Mouse (Mus musculus): Measurements from ENCODE around the gene Kmt2b. TPM values are rescaled to one million over a fixed set of nuclear protein-coding genes. Genes with fewer than 3 reads are reported as not detected.
A peak's percentile ranks its signal among the peaks of the same experiment; 100 is the strongest.

The Kmt2b gene
- polyA plus RNA-seq, 1 experiment from 2014 or later = 4.2 TPM

GRCm38 (mm10) chr7:30556894-30557536 lies 31.5 kb downstream of the Kmt2b start:
- WGBS = 93% methylated on average over 18 of the region's 18 CpGs

GRCm38 (mm10) chr7:30553810-30554584 lies 34.5 kb downstream of the Kmt2b start:
- no peak for ATAC-seq (replicated peaks; ENCODE audit: extremely low read depth, insufficient read depth, low FRiP score)
- Histone ChIP-seq H3K27me3 (ENCODE audit: control insufficient read depth, insufficient read depth, low read length) (no peaks in the 10 kb centered on the region), H3K4me1 (ENCODE audit: control insufficient read depth, insufficient read depth, low read length) (peaks cover 27% of the 10 kb centered on the region), H3K9ac (ENCODE audit: low read length) (peak overlapping the region; percentile 88), H3K36me3 (ENCODE audit: control insufficient read depth, insufficient read depth) (peaks cover 34% of the 10 kb centered on the region), H3K4me3 (ENCODE audit: low read length) (peak overlapping the region; percentile 68), H3K27ac (ENCODE audit: low read length) (peak overlapping the region; percentile 100), H3K9me3 (replicated peaks; ENCODE audit: control insufficient read depth, low read length) (no peaks in the 10 kb centered on the region), H3K4me2 (ENCODE audit: low read depth, low read length) (peak overlapping the region; percentile 99)
- 81% methylated on average over 22 of the region's 22 CpGs for WGBS

More at GRCm38 (mm10) chr7:30556894-30557536, 31.5 kb downstream of the Kmt2b start:
- peaks cover 33% of the 10 kb centered on the region for H3K36me3 ChIP-seq (ENCODE audit: control insufficient read depth, insufficient read depth)
- no peak overlapping the region for H3K9ac ChIP-seq (ENCODE audit: low read length)
- no peaks in the 10 kb centered on the region for H3K9me3 ChIP-seq (replicated peaks; ENCODE audit: control insufficient read depth, low read length)
- H3K27me3 ChIP-seq (ENCODE audit: control insufficient read depth, insufficient read depth, low read length) = no peaks in the 10 kb centered on the region
- ATAC-seq (replicated peaks; ENCODE audit: extremely low read depth, insufficient read depth, low FRiP score) = no peak
- no peak overlapping the region for H3K4me3 ChIP-seq (ENCODE audit: low read length)
- peaks cover 30% of the 10 kb centered on the region for H3K4me1 ChIP-seq (ENCODE audit: control insufficient read depth, insufficient read depth, low read length)
- H3K4me2 ChIP-seq (ENCODE audit: low read depth, low read length) = no peak overlapping the region
- no peak overlapping the region for H3K27ac ChIP-seq (ENCODE audit: low read length)

- Histone ChIP-seq H3K27me3 (ENCODE audit: control insufficient read depth, insufficient read depth, low read length) (no peaks in the 10 kb centered on the region), H3K27ac (ENCODE audit: low read length) (peak overlapping the region; percentile 100), H3K36me3 (ENCODE audit: control insufficient read depth, insufficient read depth) (peaks cover 39% of the 10 kb centered on the region), H3K9me3 (replicated peaks; ENCODE audit: control insufficient read depth, low read length) (no peaks in the 10 kb centered on the region), H3K4me3 (ENCODE audit: low read length) (peak overlapping the region; percentile 68), H3K9ac (ENCODE audit: low read length) (peak overlapping the region; percentile 88), H3K4me1 (ENCODE audit: control insufficient read depth, insufficient read depth, low read length) (peaks cover 18% of the 10 kb centered on the region), H3K4me2 (ENCODE audit: low read depth, low read length) (peak overlapping the region; percentile 99)
- 3% methylated on average over 23 of the region's 23 CpGs for WGBS
- ATAC-seq (replicated peaks; ENCODE audit: extremely low read depth, insufficient read depth, low FRiP score) = peak; percentile 21; the same call in 1 of the 2 replicates
Measured at GRCm38 (mm10) chr7:30553021-30553589, 35.4 kb downstream of the Kmt2b start.

- Histone ChIP-seq H3K4me2 (ENCODE audit: low read depth, low read length) (peak within 1 kb of the TSS; percentile 99), H3K27ac (ENCODE audit: low read length) (peak within 1 kb of the TSS; percentile 100), H3K9ac (ENCODE audit: low read length) (peak within 1 kb of the TSS; percentile 88), H3K9me3 (replicated peaks; ENCODE audit: control insufficient read depth, low read length) (no peaks in the 10 kb centered on the region), H3K36me3 (ENCODE audit: control insufficient read depth, insufficient read depth) (peaks cover 38% of the 10 kb centered on the region), H3K27me3 (ENCODE audit: control insufficient read depth, insufficient read depth, low read length) (no peaks in the 10 kb centered on the region), H3K4me1 (ENCODE audit: control insufficient read depth, insufficient read depth, low read length) (peaks cover 16% of the 10 kb centered on the region), H3K4me3 (ENCODE audit: low read length) (peak within 1 kb of the TSS; percentile 68)
- ATAC-seq (replicated peaks; ENCODE audit: extremely low read depth, insufficient read depth, low FRiP score) = peak; percentile 94
- WGBS = under 1% methylated on average over 44 of the region's 44 CpGs
Measured at GRCm38 (mm10) chr7:30552102-30553020, 36.2 kb downstream of the Kmt2b start, which contains the start of the genes Hspb6 and Proser3. TSS of gene Hspb6 (plus strand) at chr7:30552178. TSS of gene Proser3 (minus strand) at chr7:30552299.

- H3K9ac ChIP-seq (ENCODE audit: low read length) = peak overlapping the region; percentile 74
- peak overlapping the region; percentile 100 for H3K27ac ChIP-seq (ENCODE audit: low read length)
- peaks cover 31% of the 10 kb centered on the region for H3K36me3 ChIP-seq (ENCODE audit: control insufficient read depth, insufficient read depth)
- H3K4me1 ChIP-seq (ENCODE audit: control insufficient read depth, insufficient read depth, low read length) = peaks cover 16% of the 10 kb centered on the region
- H3K4me3 ChIP-seq (ENCODE audit: low read length) = peak overlapping the region; percentile 68
- peak overlapping the region; percentile 99 for H3K4me2 ChIP-seq (ENCODE audit: low read depth, low read length)
- no peaks in the 10 kb centered on the region for H3K9me3 ChIP-seq (replicated peaks; ENCODE audit: control insufficient read depth, low read length)
- WGBS = 3% methylated on average over 10 of the region's 10 CpGs
- peak; percentile 61 for ATAC-seq (replicated peaks; ENCODE audit: extremely low read depth, insufficient read depth, low FRiP score)
- no peaks in the 10 kb centered on the region for H3K27me3 ChIP-seq (ENCODE audit: control insufficient read depth, insufficient read depth, low read length)
Measured at GRCm38 (mm10) chr7:30551445-30552101, 37.0 kb downstream of the Kmt2b start.

- H3K9me3 ChIP-seq (replicated peaks; ENCODE audit: control insufficient read depth, low read length) = no peaks in the 10 kb centered on the region
- H3K36me3 ChIP-seq (ENCODE audit: control insufficient read depth, insufficient read depth) = peaks cover 28% of the 10 kb centered on the region
- no peak overlapping the region for H3K9ac ChIP-seq (ENCODE audit: low read length)
- 100% methylated on average over 1 of the region's 1 CpGs for WGBS
- H3K4me2 ChIP-seq (ENCODE audit: low read depth, low read length) = no peak overlapping the region
- H3K27ac ChIP-seq (ENCODE audit: low read length) = no peak overlapping the region
- no peak for ATAC-seq (replicated peaks; ENCODE audit: extremely low read depth, insufficient read depth, low FRiP score)
- peaks cover 16% of the 10 kb centered on the region for H3K4me1 ChIP-seq (ENCODE audit: control insufficient read depth, insufficient read depth, low read length)
- no peak overlapping the region for H3K4me3 ChIP-seq (ENCODE audit: low read length)
- no peaks in the 10 kb centered on the region for H3K27me3 ChIP-seq (ENCODE audit: control insufficient read depth, insufficient read depth, low read length)
Measured at GRCm38 (mm10) chr7:30550603-30551002, 37.9 kb downstream of the Kmt2b start.

- no peaks in the 10 kb centered on the region for H3K9me3 ChIP-seq (replicated peaks; ENCODE audit: control insufficient read depth, low read length)
- H3K4me3 ChIP-seq (ENCODE audit: low read length) = no peak overlapping the region
- no peak overlapping the region for H3K4me2 ChIP-seq (ENCODE audit: low read depth, low read length)
- peaks cover 21% of the 10 kb centered on the region for H3K36me3 ChIP-seq (ENCODE audit: control insufficient read depth, insufficient read depth)
- no peak for ATAC-seq (replicated peaks; ENCODE audit: extremely low read depth, insufficient read depth, low FRiP score)
- H3K27me3 ChIP-seq (ENCODE audit: control insufficient read depth, insufficient read depth, low read length) = no peaks in the 10 kb centered on the region
- H3K27ac ChIP-seq (ENCODE audit: low read length) = no peak overlapping the region
- 80% methylated on average over 2 of the region's 2 CpGs for WGBS
- H3K4me1 ChIP-seq (ENCODE audit: control insufficient read depth, insufficient read depth, low read length) = peaks cover 16% of the 10 kb centered on the region
- no peak overlapping the region for H3K9ac ChIP-seq (ENCODE audit: low read length)
Measured at GRCm38 (mm10) chr7:30549880-30550279, 38.6 kb downstream of the Kmt2b start.

GRCm38 (mm10) chr7:30544327-30544726 lies 44.2 kb downstream of the Kmt2b start:
- H3K36me3 ChIP-seq (ENCODE audit: control insufficient read depth, insufficient read depth) = peaks cover 22% of the 10 kb centered on the region

More at GRCm38 (mm10) chr7:30544327-30544726, 44.2 kb downstream of the Kmt2b start:
- Histone ChIP-seq H3K4me3 (ENCODE audit: low read length) (no peak overlapping the region), H3K27ac (ENCODE audit: low read length) (no peak overlapping the region), H3K9ac (ENCODE audit: low read length) (no peak overlapping the region), H3K4me2 (ENCODE audit: low read depth, low read length) (no peak overlapping the region), H3K9me3 (replicated peaks; ENCODE audit: control insufficient read depth, low read length) (no peaks in the 10 kb centered on the region), H3K27me3 (ENCODE audit: control insufficient read depth, insufficient read depth, low read length) (no peaks in the 10 kb centered on the region), H3K4me1 (ENCODE audit: control insufficient read depth, insufficient read depth, low read length) (no peaks in the 10 kb centered on the region)
- no peak for ATAC-seq (replicated peaks; ENCODE audit: extremely low read depth, insufficient read depth, low FRiP score)
- 78% methylated on average over 2 of the region's 2 CpGs for WGBS

Measured in heart, embryonic 16.5 days (tissue).